Mouse (Mus musculus) heart, embryonic 11.5 days (tissue): ENCODE data around the gene Hip1r. TPM values are rescaled to one million over a fixed set of nuclear protein-coding genes. Genes with fewer than 3 reads are reported as not detected.

ENCODE experiments used
- ATAC-seq: fragments of 200-750 bp; cut with Nextera tagmentation; replicated peaks from 2 replicates; pipeline ENCODE4 v1.8.0; 2017; ENCODE audit warnings: moderate library complexity; ENCODE audit not compliant: insufficient number of reproducible peaks, low FRiP score, low TSS enrichment
- H3K27ac ChIP-seq: fragments of 300-500 bp; sonication (generic); 2 replicates; pipeline ENCODE4 v1.5.1; 2014; ENCODE audit warnings: mild to moderate bottlenecking, low read depth, low read length
- H3K27me3 ChIP-seq: fragments of 300-500 bp; sonication (generic); 2 replicates; pipeline ENCODE4 v1.6.1; 2014; ENCODE audit warnings: mild to moderate bottlenecking, low read length, mixed read lengths; ENCODE audit not compliant: control insufficient read depth, insufficient read depth
- H3K36me3 ChIP-seq: fragments of 300-500 bp; sonication (generic); 2 replicates; pipeline ENCODE4 v1.6.1; 2014; ENCODE audit warnings: mild to moderate bottlenecking, low read length, moderate library complexity, mixed read lengths; ENCODE audit not compliant: control insufficient read depth, insufficient read depth
- H3K4me1 ChIP-seq: fragments of 300-500 bp; sonication (generic); 2 replicates; pipeline ENCODE4 v1.6.1; 2014; ENCODE audit warnings: low read length; ENCODE audit not compliant: control insufficient read depth, insufficient read depth
- H3K4me2 ChIP-seq: fragments of 300-500 bp; sonication (generic); 2 replicates; pipeline ENCODE4 v1.6.1; 2014; ENCODE audit warnings: mild to moderate bottlenecking, moderate library complexity
- H3K4me3 ChIP-seq: fragments of 300-500 bp; sonication (generic); 2 replicates; pipeline ENCODE4 v1.5.1; 2014; ENCODE audit warnings: low read depth, low read length
- H3K9ac ChIP-seq: fragments of 300-500 bp; sonication (generic); 2 replicates; pipeline ENCODE4 v1.6.1; 2014; ENCODE audit warnings: mild to moderate bottlenecking, low read depth, low read length, moderate library complexity
- H3K9me3 ChIP-seq: fragments of 300-500 bp; sonication (generic); replicated peaks from 2 replicates; pipeline ENCODE4 v1.6.1; 2016; ENCODE audit warnings: low read length; ENCODE audit not compliant: control insufficient read depth
- WGBS: fragments of 180-500 bp; shearing (Covaris S2); extraction: QIAGEN DNeasy Blood & Tissue Kit; methylation state at CpG from one replicate; pipeline ENCODE4 v1.1.7; 2014; ENCODE audit not compliant: insufficient replicate concordance; 5-methylcytosine and 5-hydroxymethylcytosine counted together
- polyA plus RNA-seq: library from polyadenylated mRNA; unstranded; fragments of >200 nt; fragmentation: Nextera tagmentation; extraction: Ambion mirVana; gene quantifications from 2 replicates; pipeline ENCODE4 v1.2.1, GENCODE M21; 2014

Gene Hip1r
- polyA plus RNA-seq, 1 experiment from 2014 or later = 2.7 TPM

DNA sequence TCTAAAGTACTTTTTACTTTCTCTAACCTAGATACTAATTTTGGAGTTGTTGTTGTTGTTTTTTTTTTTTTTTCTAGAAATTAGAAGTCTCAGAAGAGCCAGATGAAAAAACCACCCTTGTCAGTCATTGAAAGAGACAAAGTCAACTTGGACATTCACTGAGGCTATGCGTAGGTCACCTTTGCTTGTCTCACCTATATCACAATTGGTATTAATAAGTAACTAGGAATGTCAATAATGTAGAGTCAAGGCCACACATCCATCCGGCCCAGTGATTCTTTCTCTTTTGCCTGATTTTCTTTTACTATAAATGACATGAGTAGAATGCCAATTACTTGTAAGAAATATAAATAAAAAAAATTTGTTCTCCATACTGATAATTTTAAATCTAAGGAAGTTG lies 6.7 kb upstream of the Hip1r start:
- Histone ChIP-seq H3K4me1 (no peaks in the 10 kb centered on the region), H3K27me3 (no peaks in the 10 kb centered on the region), H3K27ac (no peak overlapping the region), H3K4me3 (no peak overlapping the region), H3K4me2 (no peak overlapping the region), H3K9ac (no peak overlapping the region), H3K9me3 (no peaks in the 10 kb centered on the region), H3K36me3 (no peaks in the 10 kb centered on the region)
- WGBS = 86% methylated on average over 2 of the region's 2 CpGs
- ATAC-seq = no peak

DNA sequence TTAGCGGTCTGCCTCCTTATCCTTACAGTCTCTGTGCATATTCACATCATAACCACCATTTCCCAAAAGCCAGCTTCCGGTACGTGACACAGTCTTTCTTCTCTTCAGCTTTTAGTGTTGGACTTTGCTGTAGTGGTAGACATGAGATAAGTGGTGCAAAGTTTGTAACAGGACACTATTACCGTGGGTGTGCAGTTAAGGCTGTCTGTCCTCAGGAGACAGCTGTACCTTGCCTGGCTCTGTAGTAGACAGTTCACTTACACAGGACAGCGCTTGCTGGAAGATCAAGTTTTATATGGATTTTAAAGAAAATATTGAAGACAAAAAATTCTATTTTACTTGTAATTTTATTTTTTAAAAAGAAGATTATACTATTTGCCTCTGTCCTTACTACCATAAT lies 5.0 kb upstream of the Hip1r start:
- H3K27me3 ChIP-seq = peaks cover 10% of the 10 kb centered on the region; the same call in 1 of the 2 replicates
- WGBS = 62% methylated on average over 5 of the region's 5 CpGs
- ATAC-seq = no peak

DNA sequence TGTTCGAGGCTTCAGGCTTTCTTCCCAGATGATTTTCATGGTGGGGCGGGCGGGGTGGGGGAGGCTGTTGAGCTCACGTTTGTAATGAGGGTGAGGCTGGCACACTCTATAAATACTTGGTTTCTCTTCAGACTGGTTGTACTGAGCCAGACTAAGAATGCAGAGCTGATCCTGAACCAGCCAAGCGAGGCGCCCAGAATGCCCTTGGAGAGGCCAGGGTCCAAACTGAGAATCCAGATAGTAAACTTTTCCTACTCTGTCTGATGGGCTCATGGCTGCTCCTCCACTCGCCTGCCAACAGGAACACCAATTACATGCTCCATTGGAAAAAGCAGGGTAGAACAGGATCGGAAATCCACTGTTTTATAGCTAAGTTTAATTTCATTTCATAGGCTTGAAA lies 4.2 kb upstream of the Hip1r start:
- H3K27me3 ChIP-seq = peaks cover 10% of the 10 kb centered on the region; the same call in 1 of the 2 replicates
- no peak overlapping the region for H3K27ac ChIP-seq
- H3K4me3 ChIP-seq = no peak overlapping the region
- 78% methylated on average over 8 of the region's 8 CpGs for WGBS
- H3K36me3 ChIP-seq = no peaks in the 10 kb centered on the region
- H3K9me3 ChIP-seq = no peaks in the 10 kb centered on the region
- ATAC-seq = no peak
- no peaks in the 10 kb centered on the region for H3K4me1 ChIP-seq
- no peak overlapping the region for H3K4me2 ChIP-seq
- H3K9ac ChIP-seq = no peak overlapping the region

More for the DNA sequence above, 5.0 kb upstream of the Hip1r start:
- H3K27ac ChIP-seq = no peak overlapping the region
- H3K36me3 ChIP-seq = no peaks in the 10 kb centered on the region
- no peaks in the 10 kb centered on the region for H3K9me3 ChIP-seq
- no peak overlapping the region for H3K4me3 ChIP-seq
- H3K9ac ChIP-seq = no peak overlapping the region
- no peak overlapping the region for H3K4me2 ChIP-seq
- no peaks in the 10 kb centered on the region for H3K4me1 ChIP-seq

DNA sequence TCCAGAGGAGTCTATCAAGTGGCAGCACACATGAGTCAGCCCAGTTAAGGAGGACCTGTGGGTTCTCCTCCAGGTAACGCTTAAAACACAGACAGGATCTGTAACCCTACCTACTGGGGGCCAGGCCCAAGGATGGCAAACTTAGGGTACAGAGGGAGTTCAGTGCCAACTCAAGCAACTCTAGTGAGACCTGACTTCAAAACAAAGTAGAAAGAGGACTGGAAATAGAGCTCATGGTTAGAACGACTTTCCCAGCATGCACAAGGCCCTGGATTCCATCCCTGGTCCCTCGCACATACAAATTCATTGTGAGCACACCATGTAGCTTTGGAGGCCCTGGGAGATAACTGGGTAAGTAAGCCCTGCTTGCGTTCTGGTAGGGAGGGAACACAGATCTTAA lies 2.9 kb upstream of the Hip1r start:
- Histone ChIP-seq H3K27me3 (peaks cover 17% of the 10 kb centered on the region; the same call in 1 of the 2 replicates), H3K9me3 (no peaks in the 10 kb centered on the region), H3K27ac (no peak overlapping the region), H3K9ac (no peak overlapping the region), H3K4me1 (peaks cover 3% of the 10 kb centered on the region; the same call in 1 of the 2 replicates), H3K4me3 (no peak overlapping the region), H3K4me2 (no peak overlapping the region), H3K36me3 (no peaks in the 10 kb centered on the region)
- no peak for ATAC-seq
- 85% methylated on average over 4 of the region's 4 CpGs for WGBS

DNA sequence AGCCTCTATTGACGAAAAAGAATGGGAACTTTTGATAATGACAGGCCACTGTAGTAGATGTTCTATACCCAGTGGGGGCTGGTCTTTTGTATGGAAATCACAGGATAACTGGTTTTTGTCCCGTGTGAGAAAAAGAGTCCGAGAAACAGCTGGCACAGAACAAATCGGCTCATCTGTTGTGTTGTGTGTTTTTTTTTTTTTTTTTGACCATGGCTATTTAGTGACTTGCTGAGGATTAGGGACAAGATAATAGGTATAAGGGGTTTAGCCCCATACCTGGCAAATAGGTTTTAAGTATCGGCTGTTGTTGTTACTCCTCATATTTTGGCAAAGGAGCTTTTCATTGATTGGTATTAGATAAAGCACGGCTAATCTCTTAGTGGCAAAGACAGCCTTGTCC lies 975 bp upstream of the Hip1r start:
- peaks cover 5% of the 10 kb centered on the region; the same call in 1 of the 2 replicates for H3K4me1 ChIP-seq
- H3K9ac ChIP-seq = no peak overlapping the region
- H3K27me3 ChIP-seq = peaks cover 26% of the 10 kb centered on the region; the same call in 1 of the 2 replicates
- H3K4me3 ChIP-seq = no peak overlapping the region
- H3K4me2 ChIP-seq = no peak overlapping the region
- no peaks in the 10 kb centered on the region for H3K36me3 ChIP-seq
- no peak overlapping the region for H3K27ac ChIP-seq
- no peak for ATAC-seq
- no peaks in the 10 kb centered on the region for H3K9me3 ChIP-seq
- WGBS = 70% methylated on average over 6 of the region's 6 CpGs

DNA sequence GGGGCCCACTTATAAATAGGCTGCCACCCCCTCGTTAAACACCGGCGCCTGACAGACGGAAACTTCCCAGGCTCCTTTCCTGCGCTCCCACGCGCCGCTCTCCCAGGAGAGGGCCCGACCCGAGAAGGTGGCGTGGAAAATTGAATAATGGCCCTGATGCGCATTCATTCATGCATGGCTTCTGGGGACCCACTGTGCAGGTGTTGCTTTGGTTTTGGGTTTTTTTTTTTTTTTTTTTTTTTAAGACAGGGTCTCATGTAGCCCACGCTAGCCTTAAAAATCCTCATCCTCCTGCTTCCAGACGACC lies 704 bp downstream of the Hip1r start:
- WGBS = 1% methylated on average over 14 of the region's 14 CpGs
- H3K27me3 ChIP-seq = peaks cover 26% of the 10 kb centered on the region; the same call in 1 of the 2 replicates
- H3K9ac ChIP-seq = peak overlapping the region; percentile 69; the same call in 1 of the 2 replicates
- ATAC-seq = no peak
- H3K27ac ChIP-seq = no peak overlapping the region
- peak overlapping the region; percentile 98 for H3K4me2 ChIP-seq
- peak overlapping the region; percentile 73 for H3K4me3 ChIP-seq
- peaks cover 5% of the 10 kb centered on the region; the same call in 1 of the 2 replicates for H3K4me1 ChIP-seq
- H3K36me3 ChIP-seq = no peaks in the 10 kb centered on the region
- no peaks in the 10 kb centered on the region for H3K9me3 ChIP-seq

DNA sequence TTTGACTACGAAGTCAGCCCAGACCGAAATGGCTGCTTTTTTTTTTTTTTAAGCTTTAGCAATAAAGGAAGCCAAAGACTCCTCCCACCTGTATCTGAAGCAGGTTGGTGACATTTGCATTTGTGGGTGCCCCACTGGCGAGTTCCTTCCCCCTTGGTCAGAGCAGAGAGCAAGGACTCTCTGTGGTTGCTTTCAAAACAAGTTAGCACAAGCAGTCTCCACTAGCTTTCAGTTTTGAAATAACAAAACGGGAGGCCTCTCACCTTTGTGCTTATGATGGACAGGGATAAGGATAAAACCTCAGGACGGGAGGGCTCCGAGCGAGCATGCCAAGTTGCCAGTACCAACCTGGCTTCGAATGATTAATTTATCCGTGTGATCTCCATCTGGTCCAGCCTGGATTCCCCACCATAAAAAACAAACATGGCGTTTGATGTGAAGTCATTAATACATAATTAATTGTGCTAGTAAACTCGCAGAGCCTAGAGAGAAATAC lies 1.2 kb downstream of the Hip1r start:
- H3K4me2 ChIP-seq = peak overlapping the region; percentile 98
- no peak overlapping the region for H3K27ac ChIP-seq
- H3K36me3 ChIP-seq = no peaks in the 10 kb centered on the region
- H3K4me1 ChIP-seq = peaks cover 5% of the 10 kb centered on the region; the same call in 1 of the 2 replicates
- peaks cover 26% of the 10 kb centered on the region; the same call in 1 of the 2 replicates for H3K27me3 ChIP-seq
- H3K9me3 ChIP-seq = no peaks in the 10 kb centered on the region
- H3K9ac ChIP-seq = no peak overlapping the region; the same call in 1 of the 2 replicates
- WGBS = 45% methylated on average over 11 of the region's 11 CpGs
- peak overlapping the region; percentile 73 for H3K4me3 ChIP-seq
- ATAC-seq = no peak

DNA sequence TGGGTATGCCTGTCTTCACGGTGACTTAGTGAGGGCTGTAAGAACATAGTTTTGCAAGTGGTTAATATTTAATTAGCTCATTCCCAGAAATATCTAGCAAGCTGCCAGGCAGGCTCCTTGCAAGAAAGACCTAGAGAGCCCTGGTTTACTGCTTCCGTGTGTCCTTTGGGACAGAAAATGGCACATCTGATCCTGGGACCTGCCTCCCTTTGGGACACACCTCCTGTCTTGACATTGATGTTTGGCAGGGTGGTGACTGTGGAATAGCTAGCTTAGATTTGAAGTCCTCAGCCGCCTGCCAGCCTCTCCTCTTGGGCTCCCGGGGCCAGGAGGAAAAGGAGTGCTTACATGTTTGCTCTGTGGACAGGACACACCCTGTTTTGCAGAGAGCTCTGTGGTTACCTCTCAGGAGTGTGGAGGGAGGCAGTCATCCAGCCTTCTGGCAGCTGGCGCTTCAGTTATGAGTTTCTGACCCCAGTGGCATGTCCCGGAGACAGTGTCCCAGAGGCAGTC lies 2.3 kb downstream of the Hip1r start:
- WGBS = 54% methylated on average over 6 of the region's 6 CpGs
- no peak for ATAC-seq
- Histone ChIP-seq H3K4me2 (no peak overlapping the region), H3K27me3 (peaks cover 26% of the 10 kb centered on the region; the same call in 1 of the 2 replicates), H3K36me3 (no peaks in the 10 kb centered on the region), H3K4me3 (no peak overlapping the region), H3K4me1 (peaks cover 5% of the 10 kb centered on the region; the same call in 1 of the 2 replicates), H3K9ac (no peak overlapping the region), H3K27ac (no peak overlapping the region), H3K9me3 (no peaks in the 10 kb centered on the region)

DNA sequence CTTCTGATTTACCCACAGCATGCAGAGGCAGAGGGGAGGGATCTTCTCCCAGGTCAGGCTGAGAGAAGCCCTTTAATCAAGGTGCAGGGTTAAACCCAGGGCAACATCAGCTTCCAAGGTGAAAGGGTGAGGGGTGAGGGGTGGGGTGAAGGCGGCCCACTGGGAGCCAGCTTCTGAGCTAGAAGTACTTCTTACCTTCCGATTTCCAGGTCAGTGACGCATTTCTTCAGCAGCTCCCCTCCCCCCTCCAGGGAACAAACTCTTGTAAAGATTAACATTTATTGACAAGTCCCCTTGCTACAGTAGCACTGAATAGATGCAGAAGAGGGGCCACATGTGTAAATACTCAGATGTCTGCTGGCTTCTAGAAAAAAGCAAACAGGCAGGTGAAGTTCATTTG lies 3.8 kb downstream of the Hip1r start:
- Histone ChIP-seq H3K9me3 (no peaks in the 10 kb centered on the region), H3K4me3 (no peak overlapping the region), H3K4me2 (no peak overlapping the region), H3K27me3 (peaks cover 26% of the 10 kb centered on the region; the same call in 1 of the 2 replicates), H3K9ac (no peak overlapping the region), H3K36me3 (no peaks in the 10 kb centered on the region), H3K27ac (no peak overlapping the region), H3K4me1 (peaks cover 5% of the 10 kb centered on the region; the same call in 1 of the 2 replicates)
- 44% methylated on average over 3 of the region's 3 CpGs for WGBS
- ATAC-seq = no peak
